Mouse (Mus musculus) MEL (cell line): ENCODE measurements around the gene Pcsk2. TPM values are rescaled to one million over a fixed set of nuclear protein-coding genes. Genes with fewer than 3 reads are reported as not detected.
A peak's percentile ranks its signal among the peaks of the same experiment; 100 is the strongest.

Experiments
- DNase-seq: peaks from one replicate; pipeline ENCODE4 v3.0.0; 2011; ENCODE audit warnings: low read depth, low spot score
- H3K27ac ChIP-seq: 2 replicates; pipeline ENCODE4 v1.5.1; 2012; ENCODE audit warnings: low read depth, mild to moderate bottlenecking, control low read depth, low read length, moderate library complexity; ENCODE audit not compliant: control insufficient read depth
- H3K27me3 ChIP-seq, 2 experiments: fragments of 150-350 bp in 1 of 2; sonication (generic) in 1 of 2; 2 replicates each; pipeline ENCODE4 v1.6.1; 2012; ENCODE audit warnings: low read length in 2 of 2, mild to moderate bottlenecking in 2 of 2, improper control_type of control experiment in 1 of 2, moderate library complexity in 1 of 2; ENCODE audit not compliant: insufficient read depth in 2 of 2, control insufficient read depth in 1 of 2
- H3K36me3 ChIP-seq, 2 experiments: 2 replicates each; pipeline ENCODE4 v1.6.1; 2012 to 2014; ENCODE audit warnings: low read length in 2 of 2, improper control_type of control experiment in 1 of 2, inconsistent platforms in 1 of 2, mild to moderate bottlenecking in 1 of 2; ENCODE audit not compliant: insufficient read depth in 2 of 2, control insufficient read depth in 1 of 2
- H3K4me1 ChIP-seq, 2 experiments: fragments of 150-350 bp in 1 of 2; sonication (generic) in 1 of 2; 2 replicates each; pipeline ENCODE4 v1.6.1; 2012; ENCODE audit warnings: low read length in 2 of 2, improper control_type of control experiment in 1 of 2, mild to moderate bottlenecking in 1 of 2; ENCODE audit not compliant: insufficient read depth in 2 of 2, control insufficient read depth in 1 of 2
- H3K4me3 ChIP-seq, 2 experiments: fragments of 150-350 bp in 1 of 2; sonication (generic) in 1 of 2; 2 replicates each; pipeline ENCODE4 v1.5.1; 2012; ENCODE audit warnings: low read depth in 2 of 2, low read length in 2 of 2, mild to moderate bottlenecking in 2 of 2, moderate library complexity in 2 of 2, control low read depth in 1 of 2, improper control_type of control experiment in 1 of 2; ENCODE audit not compliant: control insufficient read depth in 1 of 2, insufficient read depth in 1 of 2
- H3K79me2 ChIP-seq: 2 replicates; pipeline ENCODE4 v1.6.1; 2012; ENCODE audit warnings: mild to moderate bottlenecking, low read length, moderate library complexity; ENCODE audit not compliant: control insufficient read depth, poor library complexity, insufficient read depth
- H3K9ac ChIP-seq: 2 replicates; pipeline ENCODE4 v1.6.1; 2012; ENCODE audit warnings: low read depth, mild to moderate bottlenecking, control low read depth, low read length, moderate library complexity; ENCODE audit not compliant: control insufficient read depth, poor library complexity, severe bottlenecking
- H3K9me3 ChIP-seq: fragments of 150-350 bp; sonication (generic); replicated peaks from 2 replicates; pipeline ENCODE4 v1.6.1; 2012; ENCODE audit warnings: mild to moderate bottlenecking, low read length, improper control_type of control experiment, moderate library complexity; ENCODE audit not compliant: insufficient read depth
- BHLHE40 ChIP-seq: IDR thresholded peaks from 2 replicates; pipeline ENCODE4 v1.6.1; 2012; ENCODE audit warnings: low read depth, mild to moderate bottlenecking, inconsistent platforms, low read length, improper control_type of control experiment, borderline replicate concordance
- CHD1 ChIP-seq: IDR thresholded peaks from 2 replicates; pipeline ENCODE4 v1.6.1; 2012; ENCODE audit warnings: low read depth, mild to moderate bottlenecking, inconsistent platforms, low read length, improper control_type of control experiment
- CHD2 ChIP-seq: IDR thresholded peaks from 2 replicates; pipeline ENCODE4 v1.6.1; 2011; ENCODE audit warnings: low read length, improper control_type of control experiment
- CTCF ChIP-seq, 3 experiments: IDR thresholded peaks in 2 of 3; conservative IDR thresholded peaks in 1 of 3; 2 replicates each; pipeline ENCODE4 v1.5.1; 2011 to 2012; ENCODE audit warnings: low read length in 3 of 3, low read depth in 2 of 3, mild to moderate bottlenecking in 2 of 3, improper control_type of control experiment in 1 of 3, inconsistent platforms in 1 of 3, mixed read lengths in 1 of 3, moderate library complexity in 1 of 3; ENCODE audit not compliant: control insufficient read depth in 1 of 3, insufficient read depth in 1 of 3, poor library complexity in 1 of 3, severe bottlenecking in 1 of 3
- E2F4 ChIP-seq: IDR thresholded peaks from 2 replicates; pipeline ENCODE4 v1.6.1; 2011; ENCODE audit warnings: low read depth, low read length, improper control_type of control experiment, borderline replicate concordance
- ELF1 ChIP-seq: IDR thresholded peaks from 2 replicates; pipeline ENCODE4 v1.6.1; 2014; ENCODE audit warnings: low read depth, mild to moderate bottlenecking, inconsistent platforms, low read length, improper control_type of control experiment, moderate library complexity
- ETS1 ChIP-seq: IDR thresholded peaks from 2 replicates; pipeline ENCODE4 v1.6.1; 2012; ENCODE audit warnings: low read depth, mild to moderate bottlenecking, inconsistent platforms, low read length, improper control_type of control experiment, moderate library complexity
- GABPA ChIP-seq: IDR thresholded peaks from 2 replicates; pipeline ENCODE4 v1.6.1; 2012; ENCODE audit warnings: low read depth, mild to moderate bottlenecking, inconsistent platforms, low read length, improper control_type of control experiment, moderate library complexity
- GATA1 ChIP-seq: IDR thresholded peaks from 2 replicates; pipeline ENCODE4 v1.6.1; 2011; ENCODE audit warnings: low read depth, low read length, improper control_type of control experiment
- HCFC1 ChIP-seq: IDR thresholded peaks from 2 replicates; pipeline ENCODE4 v1.6.1; 2012; ENCODE audit warnings: low read depth, mild to moderate bottlenecking, inconsistent platforms, low read length, improper control_type of control experiment, moderate library complexity
- JUND ChIP-seq: IDR thresholded peaks from 2 replicates; pipeline ENCODE4 v1.6.1; 2011; ENCODE audit warnings: low read depth, mild to moderate bottlenecking, improper control_type of control experiment, low read length
- KAT2A ChIP-seq: conservative IDR thresholded peaks from 2 replicates; pipeline ENCODE4 v1.6.1; 2012; ENCODE audit warnings: low read depth, low read length, improper control_type of control experiment, inconsistent platforms
- MAFK ChIP-seq: IDR thresholded peaks from 2 replicates; pipeline ENCODE4 v1.6.1; 2011; ENCODE audit warnings: low read depth, mild to moderate bottlenecking, low read length, improper control_type of control experiment, borderline replicate concordance
- MAX ChIP-seq: IDR thresholded peaks from 2 replicates; pipeline ENCODE4 v1.6.1; 2011; ENCODE audit warnings: low read length, improper control_type of control experiment
- MAZ ChIP-seq: IDR thresholded peaks from 2 replicates; pipeline ENCODE4 v1.6.1; 2012; ENCODE audit warnings: low read depth, mild to moderate bottlenecking, inconsistent platforms, low read length, improper control_type of control experiment
- MEF2A ChIP-seq: IDR thresholded peaks from 2 replicates; pipeline ENCODE4 v1.6.1; 2014; ENCODE audit warnings: low read depth, mild to moderate bottlenecking, inconsistent platforms, low read length, improper control_type of control experiment; ENCODE audit not compliant: poor library complexity, insufficient replicate concordance, severe bottlenecking; ENCODE audit errors: extremely low read depth
- MXI1 ChIP-seq: IDR thresholded peaks from 2 replicates; pipeline ENCODE4 v1.6.1; 2011; ENCODE audit warnings: mild to moderate bottlenecking, low read depth, low read length, improper control_type of control experiment
- MYC ChIP-seq: IDR thresholded peaks from 2 replicates; pipeline ENCODE4 v1.6.1; 2011; ENCODE audit warnings: low read depth, mild to moderate bottlenecking, low read length, improper control_type of control experiment, moderate library complexity
- NELFE ChIP-seq: IDR thresholded peaks from 2 replicates; pipeline ENCODE4 v1.6.1; 2011; ENCODE audit warnings: low read depth, low read length, improper control_type of control experiment
- POLR2AphosphoS5 ChIP-seq: IDR thresholded peaks from 2 replicates; pipeline ENCODE4 v1.6.1; 2012; ENCODE audit warnings: low read depth, borderline replicate concordance, mild to moderate bottlenecking, inconsistent platforms, low read length, moderate library complexity, mixed read lengths
- RAD21 ChIP-seq: IDR thresholded peaks from 2 replicates; pipeline ENCODE4 v1.6.1; 2011; ENCODE audit warnings: mild to moderate bottlenecking, low read depth, low read length, improper control_type of control experiment
- RCOR1 ChIP-seq: IDR thresholded peaks from 2 replicates; pipeline ENCODE4 v1.6.1; 2012; ENCODE audit warnings: low read depth, mild to moderate bottlenecking, inconsistent platforms, low read length, improper control_type of control experiment
- SMC3 ChIP-seq: IDR thresholded peaks from 2 replicates; pipeline ENCODE4 v1.6.1; 2011; ENCODE audit warnings: low read depth, low read length, improper control_type of control experiment
- TAL1 ChIP-seq: IDR thresholded peaks from 2 replicates; pipeline ENCODE4 v1.6.1; 2012; ENCODE audit warnings: mild to moderate bottlenecking, inconsistent platforms, low read length, moderate library complexity, mixed read lengths
- TBP ChIP-seq: IDR thresholded peaks from 2 replicates; pipeline ENCODE4 v1.8.0; 2011; ENCODE audit warnings: low read depth, low read length, improper control_type of control experiment
- TCF12 ChIP-seq: IDR thresholded peaks from 2 replicates; pipeline ENCODE4 v1.6.1; 2014; ENCODE audit warnings: low read depth, mild to moderate bottlenecking, inconsistent platforms, low read length, improper control_type of control experiment, moderate library complexity
- USF2 ChIP-seq, 2 experiments: IDR thresholded peaks; 2 replicates each; pipeline ENCODE4 v1.6.1; 2011 to 2012; ENCODE audit warnings: improper control_type of control experiment in 2 of 2, low read length in 2 of 2, borderline replicate concordance in 1 of 2, inconsistent platforms in 1 of 2, low read depth in 1 of 2, mild to moderate bottlenecking in 1 of 2; ENCODE audit not compliant: insufficient read depth in 1 of 2
- ZC3H11A ChIP-seq: IDR thresholded peaks from 2 replicates; pipeline ENCODE4 v1.6.1; 2012; ENCODE audit warnings: low read depth, mild to moderate bottlenecking, inconsistent platforms, low read length, improper control_type of control experiment
- ZKSCAN1 ChIP-seq: IDR thresholded peaks from 2 replicates; pipeline ENCODE4 v1.6.1; 2012; ENCODE audit warnings: low read depth, mild to moderate bottlenecking, inconsistent platforms, low read length, improper control_type of control experiment, moderate library complexity
- ZNF384 ChIP-seq: IDR thresholded peaks from 2 replicates; pipeline ENCODE4 v1.6.1; 2012; ENCODE audit warnings: low read depth, mild to moderate bottlenecking, inconsistent platforms, low read length, improper control_type of control experiment
- polyA plus RNA-seq, 2 experiments: library from polyadenylated mRNA; stranded (reverse) in 1 of 2; unstranded in 1 of 2; fragments of >175 nt in 1 of 2; fragments of >200 nt in 1 of 2; gene quantifications; 2 replicates each; pipeline versions ENCODE4 v1.2.1 to v1.2.4; 2012; ENCODE audit warnings: low replicate concordance in 2 of 2, low read depth in 1 of 2; ENCODE audit not compliant: insufficient read length in 2 of 2, insufficient read depth in 1 of 2, missing spikeins in 1 of 2
- total RNA-seq: library from RNA; depleted of rRNA; stranded (reverse); fragments of 300-350 nt; gene quantifications from 2 replicates; pipeline ENCODE4 v1.2.3, GENCODE M21; 2012

The Pcsk2 gene
- total and polyA plus RNA-seq, 3 experiments = not detected

DNA sequence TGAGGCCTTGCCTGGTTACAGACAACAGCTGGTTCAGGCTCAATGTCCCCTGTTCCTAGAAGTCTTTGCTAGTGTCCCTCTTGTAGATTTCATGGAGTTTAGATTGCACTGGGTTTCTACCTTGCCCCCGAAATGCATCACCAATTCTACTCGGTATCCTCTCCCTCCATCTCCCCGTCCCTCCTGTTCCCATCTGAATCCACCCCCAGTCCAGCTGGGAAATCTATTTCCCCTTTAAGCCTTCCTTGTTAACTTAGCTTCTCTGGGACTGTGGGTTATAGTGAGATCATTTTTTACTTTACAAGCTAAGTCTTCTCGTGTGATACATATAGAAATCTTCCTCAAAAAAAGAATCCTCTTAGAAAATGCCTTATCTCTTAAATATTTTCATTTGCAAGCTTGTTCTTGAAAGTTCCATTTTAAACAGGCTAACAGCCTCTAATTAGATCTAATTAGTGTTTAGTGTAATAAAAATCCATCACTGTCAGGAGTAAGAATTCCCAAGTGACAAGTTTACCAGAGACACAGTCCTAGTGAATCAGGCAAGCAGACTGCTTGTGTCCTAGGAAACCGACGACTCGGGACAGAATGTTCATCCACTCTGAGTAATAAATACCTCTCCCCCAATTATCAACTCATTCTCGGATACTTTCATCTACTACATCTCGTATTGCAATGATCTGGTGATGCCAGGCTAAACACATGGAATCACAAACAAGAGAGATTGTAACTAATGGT, 206.3 kb downstream of the Pcsk2 start:
- no peaks in the 10 kb centered on the region for H3K79me2 ChIP-seq
- H3K9ac ChIP-seq = no peak overlapping the region
- no peak overlapping the region for H3K27ac ChIP-seq
- DNase-seq = no peak
- no peaks in the 10 kb centered on the region for H3K27me3 ChIP-seq
- no peaks in the 10 kb centered on the region for H3K4me1 ChIP-seq
- H3K4me3 ChIP-seq = no peak overlapping the region
- TF ChIP-seq ZC3H11A = no peak
- no peak for TF ChIP-seq POLR2AphosphoS5
- no peak for TF ChIP-seq GATA1
- no peak for TF ChIP-seq GABPA
- no peak for TF ChIP-seq MAZ
- TF ChIP-seq ETS1 = no peak
- TF ChIP-seq MXI1 = no peak
- TF ChIP-seq ZNF384 = no peak
- no peak for TF ChIP-seq CHD1
- no peak for TF ChIP-seq BHLHE40
- TF ChIP-seq CTCF (IDR thresholded peaks at IDR 0.05 in 2 of 3, conservative IDR thresholded peaks at IDR 0.05 in 1 of 3; ENCODE audit: control insufficient read depth in 1 of 3, insufficient read depth in 1 of 3, low read depth in 2 of 3, low read length in 3 of 3, poor library complexity in 1 of 3, severe bottlenecking in 1 of 3) = no peak
- no peaks in the 10 kb centered on the region for H3K36me3 ChIP-seq
- no peaks in the 10 kb centered on the region for H3K9me3 ChIP-seq

- H3K27ac ChIP-seq = no peak overlapping the region
- peak; percentile 43 for DNase-seq
- no peak for TF ChIP-seq JUND
- no peak for TF ChIP-seq CHD2
- TF ChIP-seq TBP = no peak
- no peak for TF ChIP-seq HCFC1
- TF ChIP-seq ZC3H11A = peak; percentile 51; the same call in 1 of the 2 replicates
- TF ChIP-seq KAT2A = no peak
- TF ChIP-seq USF2 (IDR thresholded peaks at IDR 0.05; ENCODE audit: borderline replicate concordance in 1 of 2, insufficient read depth in 1 of 2, low read depth in 1 of 2, low read length in 2 of 2) = no peak
- no peak for TF ChIP-seq E2F4
- no peak for TF ChIP-seq MAFK
- no peak for TF ChIP-seq MEF2A
- TF ChIP-seq TCF12 = no peak
- TF ChIP-seq TAL1 = no peak
- TF ChIP-seq NELFE = no peak
- no peak for TF ChIP-seq RCOR1
- TF ChIP-seq ZKSCAN1 = no peak
- no peak for TF ChIP-seq MYC
- no peak for TF ChIP-seq MAX
- peak; percentile 73 for TF ChIP-seq SMC3
- peak; percentile 30 to 69 (median 36); a peak in 5 of 6 replicates for TF ChIP-seq CTCF (IDR thresholded peaks at IDR 0.05 in 2 of 3, conservative IDR thresholded peaks at IDR 0.05 in 1 of 3; ENCODE audit: control insufficient read depth in 1 of 3, insufficient read depth in 1 of 3, low read depth in 2 of 3, low read length in 3 of 3, poor library complexity in 1 of 3, severe bottlenecking in 1 of 3)
- no peak for TF ChIP-seq MAZ
- TF ChIP-seq MXI1 = no peak
- TF ChIP-seq POLR2AphosphoS5 = no peak
- no peak for TF ChIP-seq ZNF384
- TF ChIP-seq ELF1 = no peak
- peak; percentile 65 for TF ChIP-seq RAD21
Measured at GRCm38 (mm10) chr2:143776448-143776847, 230.5 kb downstream of the Pcsk2 start.

More at GRCm38 (mm10) chr2:143776448-143776847, 230.5 kb downstream of the Pcsk2 start:
- H3K4me1 ChIP-seq = no peaks in the 10 kb centered on the region
- no peaks in the 10 kb centered on the region for H3K36me3 ChIP-seq
- no peaks in the 10 kb centered on the region for H3K27me3 ChIP-seq
- no peaks in the 10 kb centered on the region for H3K79me2 ChIP-seq
- H3K4me3 ChIP-seq = no peak overlapping the region
- no peaks in the 10 kb centered on the region for H3K9me3 ChIP-seq
- no peak overlapping the region for H3K9ac ChIP-seq
